Mouse (Mus musculus) liver, adult 2 months (tissue): ENCODE data around the gene Glb1l2.

Experiments
- CTCF ChIP-seq: fragments of 200-500 bp; IDR thresholded peaks from 2 replicates; pipeline ENCODE4 v1.5.1; 2011; ENCODE audit warnings: low read depth, low read length, control low read depth
- POLR2A ChIP-seq: fragments of 200-500 bp; IDR thresholded peaks from 2 replicates; pipeline ENCODE4 v1.6.1; 2011; ENCODE audit warnings: low read length, control low read depth; ENCODE audit not compliant: insufficient read depth; ENCODE audit errors: extremely low read depth

GRCm38 (mm10) chr9:26760081-26760480 lies 46.2 kb downstream of the Glb1l2 start:
- TF ChIP-seq CTCF (no peak), POLR2A (no peak)
